Mouse (Mus musculus): ENCODE measurements around the gene Gpr4. TPM values are rescaled to one million over a fixed set of nuclear protein-coding genes. Genes with fewer than 3 reads are reported as not detected.

Gene Gpr4
- polyA plus RNA-seq, 1 experiment = 6.5 TPM

- Histone ChIP-seq H3K27ac (ENCODE audit: insufficient read depth, low read length) (no peak overlapping the region), H3K4me1 (ENCODE audit: control insufficient read depth, insufficient read depth, low read length) (no peaks in the 10 kb centered on the region), H3K4me3 (ENCODE audit: insufficient read depth, low read length) (no peak overlapping the region)
- TF ChIP-seq POLR2A (IDR thresholded peaks at IDR 0.05; ENCODE audit: extremely low read depth, insufficient read depth, low read length) (no peak), CTCF (IDR thresholded peaks at IDR 0.05; ENCODE audit: extremely low read depth, insufficient read depth, low read length) (no peak)
Measured at GRCm38 (mm10) chr7:19231849-19232248, 19.5 kb downstream of the Gpr4 start.

- no peak overlapping the region for H3K27ac ChIP-seq (ENCODE audit: insufficient read depth, low read length)
- TF ChIP-seq CTCF (IDR thresholded peaks at IDR 0.05; ENCODE audit: extremely low read depth, insufficient read depth, low read length) = no peak
- no peak for TF ChIP-seq POLR2A (IDR thresholded peaks at IDR 0.05; ENCODE audit: extremely low read depth, insufficient read depth, low read length)
- H3K4me1 ChIP-seq (ENCODE audit: control insufficient read depth, insufficient read depth, low read length) = no peaks in the 10 kb centered on the region
Measured at GRCm38 (mm10) chr7:19234652-19235051, 22.3 kb downstream of the Gpr4 start.

GRCm38 (mm10) chr7:19235092-19235671, 22.8 kb downstream of the Gpr4 start:
- Histone ChIP-seq H3K27ac (ENCODE audit: insufficient read depth, low read length) (no peak overlapping the region), H3K4me3 (ENCODE audit: insufficient read depth, low read length) (no peak overlapping the region), H3K4me1 (ENCODE audit: control insufficient read depth, insufficient read depth, low read length) (no peaks in the 10 kb centered on the region)
- TF ChIP-seq CTCF (IDR thresholded peaks at IDR 0.05; ENCODE audit: extremely low read depth, insufficient read depth, low read length) (no peak), POLR2A (IDR thresholded peaks at IDR 0.05; ENCODE audit: extremely low read depth, insufficient read depth, low read length) (no peak)

More at GRCm38 (mm10) chr7:19234652-19235051, 22.3 kb downstream of the Gpr4 start:
- H3K4me3 ChIP-seq (ENCODE audit: insufficient read depth, low read length) = no peak overlapping the region

GRCm38 (mm10) chr7:19236411-19236810, 24.1 kb downstream of the Gpr4 start:
- H3K4me1 ChIP-seq (ENCODE audit: control insufficient read depth, insufficient read depth, low read length) = no peaks in the 10 kb centered on the region
- H3K4me3 ChIP-seq (ENCODE audit: insufficient read depth, low read length) = no peak overlapping the region
- TF ChIP-seq CTCF (IDR thresholded peaks at IDR 0.05; ENCODE audit: extremely low read depth, insufficient read depth, low read length) = no peak
- TF ChIP-seq POLR2A (IDR thresholded peaks at IDR 0.05; ENCODE audit: extremely low read depth, insufficient read depth, low read length) = no peak
- no peak overlapping the region for H3K27ac ChIP-seq (ENCODE audit: insufficient read depth, low read length)

DNA sequence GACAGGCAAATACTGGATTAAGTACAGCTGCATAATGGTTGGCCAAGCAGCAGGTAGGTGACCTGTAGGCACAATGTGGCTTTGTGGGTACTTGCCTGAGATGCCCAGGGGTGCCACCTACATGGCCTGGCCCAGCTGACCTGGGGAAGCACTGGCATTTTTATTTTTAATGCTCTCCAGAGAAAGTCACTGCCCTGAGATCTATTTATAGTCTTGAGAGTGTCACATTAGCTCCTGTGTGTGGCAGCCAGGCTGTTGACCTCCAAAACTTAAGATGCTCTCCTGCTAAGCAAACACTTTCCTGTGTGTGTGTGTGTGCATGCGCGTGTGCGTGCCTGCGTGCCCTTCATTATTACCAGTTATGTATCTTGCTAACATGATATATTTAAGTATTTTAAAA, 26.0 kb downstream of the Gpr4 start:
- no peak for TF ChIP-seq POLR2A (IDR thresholded peaks at IDR 0.05; ENCODE audit: extremely low read depth, insufficient read depth, low read length)
- no peak for TF ChIP-seq CTCF (IDR thresholded peaks at IDR 0.05; ENCODE audit: extremely low read depth, insufficient read depth, low read length)
- H3K4me3 ChIP-seq (ENCODE audit: insufficient read depth, low read length) = no peak overlapping the region
- no peak overlapping the region for H3K27ac ChIP-seq (ENCODE audit: insufficient read depth, low read length)
- H3K4me1 ChIP-seq (ENCODE audit: control insufficient read depth, insufficient read depth, low read length) = no peaks in the 10 kb centered on the region

GRCm38 (mm10) chr7:19239423-19239822, 27.1 kb downstream of the Gpr4 start:
- H3K27ac ChIP-seq (ENCODE audit: insufficient read depth, low read length) = no peak overlapping the region
- TF ChIP-seq CTCF (IDR thresholded peaks at IDR 0.05; ENCODE audit: extremely low read depth, insufficient read depth, low read length) (peak; percentile 98), POLR2A (IDR thresholded peaks at IDR 0.05; ENCODE audit: extremely low read depth, insufficient read depth, low read length) (no peak)
- H3K4me1 ChIP-seq (ENCODE audit: control insufficient read depth, insufficient read depth, low read length) = no peaks in the 10 kb centered on the region
- no peak overlapping the region for H3K4me3 ChIP-seq (ENCODE audit: insufficient read depth, low read length)

DNA sequence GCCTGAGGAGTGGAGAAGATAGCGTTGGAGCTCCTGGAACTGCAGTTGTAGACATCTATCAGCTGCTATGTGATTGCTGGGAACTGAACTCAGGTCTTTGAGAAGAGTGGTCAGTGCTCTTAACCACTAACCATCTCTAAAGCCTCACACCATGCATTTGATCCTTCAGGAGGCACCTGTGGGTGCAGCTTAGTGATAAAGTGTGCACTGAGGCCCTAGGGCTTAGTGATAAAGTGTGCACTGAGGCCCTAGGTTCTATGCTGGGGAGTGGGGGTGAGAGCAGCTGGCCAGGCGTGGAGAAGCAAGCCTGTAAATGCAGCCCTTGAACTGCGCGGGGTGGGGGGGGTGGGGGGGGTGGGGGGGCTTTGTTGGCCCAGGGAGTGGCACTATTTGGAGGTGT, 27.6 kb downstream of the Gpr4 start:
- Histone ChIP-seq H3K4me1 (ENCODE audit: control insufficient read depth, insufficient read depth, low read length) (no peaks in the 10 kb centered on the region), H3K27ac (ENCODE audit: insufficient read depth, low read length) (no peak overlapping the region), H3K4me3 (ENCODE audit: insufficient read depth, low read length) (no peak overlapping the region)
- TF ChIP-seq POLR2A (IDR thresholded peaks at IDR 0.05; ENCODE audit: extremely low read depth, insufficient read depth, low read length) (no peak), CTCF (IDR thresholded peaks at IDR 0.05; ENCODE audit: extremely low read depth, insufficient read depth, low read length) (no peak)

GRCm38 (mm10) chr7:19240905-19241463, 28.6 kb downstream of the Gpr4 start:
- H3K27ac ChIP-seq (ENCODE audit: insufficient read depth, low read length) = no peak overlapping the region
- no peak for TF ChIP-seq CTCF (IDR thresholded peaks at IDR 0.05; ENCODE audit: extremely low read depth, insufficient read depth, low read length)
- no peak for TF ChIP-seq POLR2A (IDR thresholded peaks at IDR 0.05; ENCODE audit: extremely low read depth, insufficient read depth, low read length)
- H3K4me1 ChIP-seq (ENCODE audit: control insufficient read depth, insufficient read depth, low read length) = no peaks in the 10 kb centered on the region
- no peak overlapping the region for H3K4me3 ChIP-seq (ENCODE audit: insufficient read depth, low read length)

- Histone ChIP-seq H3K4me1 (ENCODE audit: control insufficient read depth, insufficient read depth, low read length) (no peaks in the 10 kb centered on the region), H3K27ac (ENCODE audit: insufficient read depth, low read length) (no peak overlapping the region), H3K4me3 (ENCODE audit: insufficient read depth, low read length) (no peak overlapping the region)
- TF ChIP-seq POLR2A (IDR thresholded peaks at IDR 0.05; ENCODE audit: extremely low read depth, insufficient read depth, low read length) (no peak), CTCF (IDR thresholded peaks at IDR 0.05; ENCODE audit: extremely low read depth, insufficient read depth, low read length) (no peak)
Measured at GRCm38 (mm10) chr7:19242005-19242404, 29.7 kb downstream of the Gpr4 start.

- no peaks in the 10 kb centered on the region for H3K4me1 ChIP-seq (ENCODE audit: control insufficient read depth, insufficient read depth, low read length)
- no peak for TF ChIP-seq CTCF (IDR thresholded peaks at IDR 0.05; ENCODE audit: extremely low read depth, insufficient read depth, low read length)
- no peak for TF ChIP-seq POLR2A (IDR thresholded peaks at IDR 0.05; ENCODE audit: extremely low read depth, insufficient read depth, low read length)
- no peak overlapping the region for H3K4me3 ChIP-seq (ENCODE audit: insufficient read depth, low read length)
- H3K27ac ChIP-seq (ENCODE audit: insufficient read depth, low read length) = no peak overlapping the region
Measured at GRCm38 (mm10) chr7:19243858-19244257, 31.5 kb downstream of the Gpr4 start.
